Mouse (Mus musculus) liver, adult 2 months (tissue): ENCODE results near the gene Art4. TPM values are rescaled to one million over a fixed set of nuclear protein-coding genes. Genes with fewer than 3 reads are reported as not detected.

ENCODE experiments used
- DNase-seq: peaks from one replicate; pipeline ENCODE4 v3.0.0-alpha.2; 2011; ENCODE audit warnings: low read depth, low spot score; ENCODE audit errors: extremely low read depth
- H3K27ac ChIP-seq: fragments of 200-500 bp; replicated peaks from 2 replicates; pipeline ENCODE4 v1.5.1; 2012; ENCODE audit warnings: low read depth, mild to moderate bottlenecking, control low read depth, inconsistent platforms, low read length; ENCODE audit not compliant: insufficient read depth
- H3K27me3 ChIP-seq: fragments of 200-500 bp; 2 replicates; pipeline ENCODE4 v1.6.1; 2012; ENCODE audit warnings: mild to moderate bottlenecking, moderate library complexity, low read length, inconsistent platforms; ENCODE audit not compliant: control insufficient read depth, insufficient read depth
- H3K36me3 ChIP-seq: fragments of 200-500 bp; 2 replicates; pipeline ENCODE4 v1.6.1; 2012; ENCODE audit warnings: low read length, inconsistent platforms; ENCODE audit not compliant: control insufficient read depth, insufficient read depth
- H3K4me1 ChIP-seq: fragments of 200-500 bp; 2 replicates; pipeline ENCODE4 v1.6.1; 2011; ENCODE audit warnings: low read length; ENCODE audit not compliant: control insufficient read depth, insufficient read depth
- H3K4me3 ChIP-seq: fragments of 200-500 bp; 2 replicates; pipeline ENCODE4 v1.5.1; 2011; ENCODE audit warnings: low read depth, mild to moderate bottlenecking, control low read depth, low read length, moderate library complexity; ENCODE audit not compliant: insufficient read depth
- H3K79me2 ChIP-seq: fragments of 200-500 bp; 2 replicates; pipeline ENCODE4 v1.6.1; 2012; ENCODE audit warnings: inconsistent platforms, mild to moderate bottlenecking, low read length, moderate library complexity; ENCODE audit not compliant: control insufficient read depth, insufficient read depth
- H3K9ac ChIP-seq: fragments of 200-500 bp; 2 replicates; pipeline ENCODE4 v1.6.1; 2012; ENCODE audit warnings: low read depth, mild to moderate bottlenecking, control low read depth, inconsistent platforms, low read length
- CTCF ChIP-seq: fragments of 200-500 bp; IDR thresholded peaks from 2 replicates; pipeline ENCODE4 v1.5.1; 2011; ENCODE audit warnings: low read depth, low read length, control low read depth
- POLR2A ChIP-seq: fragments of 200-500 bp; IDR thresholded peaks from 2 replicates; pipeline ENCODE4 v1.6.1; 2011; ENCODE audit warnings: low read length, control low read depth; ENCODE audit not compliant: insufficient read depth; ENCODE audit errors: extremely low read depth
- WGBS: fragments of 180-500 bp; shearing (Covaris S2); methylation state at CpG from one replicate; pipeline ENCODE4 v1.1.7; 2018; 5-methylcytosine and 5-hydroxymethylcytosine counted together
- polyA plus RNA-seq: library from polyadenylated mRNA; depleted of rRNA; stranded (reverse); fragments of >200 nt; gene quantifications from 2 replicates; pipeline ENCODE4 v1.2.3, GENCODE M21; 2012
- total RNA-seq: library from RNA; depleted of rRNA; stranded (reverse); fragments of >200 nt; gene quantifications from 2 replicates; pipeline ENCODE4 v1.2.3, GENCODE M21; 2014

Art4 gene
- total and polyA plus RNA-seq, 2 experiments, result 0.93 to 1.8 TPM

- no peak overlapping the region for H3K27ac ChIP-seq
- H3K9ac ChIP-seq, result peak overlapping the region; percentile 60
- no peaks in the 10 kb centered on the region for H3K36me3 ChIP-seq
- peak; percentile 55 for DNase-seq
- TF ChIP-seq CTCF, result peak; percentile 31; the same call in 1 of the 2 replicates
- TF ChIP-seq POLR2A, result no peak
- H3K4me1 ChIP-seq, result no peaks in the 10 kb centered on the region
- no peak overlapping the region for H3K4me3 ChIP-seq
- 42% methylated on average over 9 of the region's 9 CpGs for WGBS
- no peaks in the 10 kb centered on the region for H3K79me2 ChIP-seq
- no peaks in the 10 kb centered on the region for H3K27me3 ChIP-seq
Observed at GRCm38 (mm10) chr6:136861020-136861419, 3.5 kb upstream of the Art4 start.

GRCm38 (mm10) chr6:136858420-136858819 lies 887 bp upstream of the Art4 start:
- H3K27ac ChIP-seq, result peak overlapping the region; percentile 45
- no peaks in the 10 kb centered on the region for H3K27me3 ChIP-seq
- no peak overlapping the region for H3K4me3 ChIP-seq
- no peaks in the 10 kb centered on the region for H3K36me3 ChIP-seq
- no peak for TF ChIP-seq POLR2A
- no peak for TF ChIP-seq CTCF
- H3K79me2 ChIP-seq, result no peaks in the 10 kb centered on the region
- H3K4me1 ChIP-seq, result no peaks in the 10 kb centered on the region
- WGBS, result 60% methylated on average over 8 of the region's 8 CpGs
- no peak for DNase-seq
- no peak overlapping the region for H3K9ac ChIP-seq

- Histone ChIP-seq H3K36me3 (no peaks in the 10 kb centered on the region), H3K4me3 (peak overlapping the region; percentile 44; the same call in 1 of the 2 replicates), H3K9ac (0 out of 2 replicates have a peak overlapping the region, but pooled peaks have one; percentile 23), H3K79me2 (no peaks in the 10 kb centered on the region), H3K27ac (peak overlapping the region; percentile 63), H3K4me1 (no peaks in the 10 kb centered on the region), H3K27me3 (no peaks in the 10 kb centered on the region)
- WGBS, result 26% methylated on average over 11 of the region's 11 CpGs
- peak; percentile 44 for DNase-seq
- no peak for TF ChIP-seq CTCF
- no peak for TF ChIP-seq POLR2A
Observed at GRCm38 (mm10) chr6:136857873-136858260, 334 bp upstream of the Art4 start.

GRCm38 (mm10) chr6:136856071-136856636 lies 1.4 kb downstream of the Art4 start:
- no peaks in the 10 kb centered on the region for H3K79me2 ChIP-seq
- no peaks in the 10 kb centered on the region for H3K36me3 ChIP-seq
- H3K9ac ChIP-seq, result peak overlapping the region; percentile 57; the same call in 1 of the 2 replicates
- TF ChIP-seq POLR2A (no peak), CTCF (no peak)
- 61% methylated on average over 14 of the region's 14 CpGs for WGBS
- no peaks in the 10 kb centered on the region for H3K4me1 ChIP-seq
- no peaks in the 10 kb centered on the region for H3K27me3 ChIP-seq
- DNase-seq, result no peak
- H3K27ac ChIP-seq, result peak overlapping the region; percentile 47
- H3K4me3 ChIP-seq, result peak overlapping the region; percentile 55

GRCm38 (mm10) chr6:136855183-136855582 lies 2.4 kb downstream of the Art4 start:
- no peak for DNase-seq
- no peak overlapping the region for H3K27ac ChIP-seq
- no peaks in the 10 kb centered on the region for H3K79me2 ChIP-seq
- no peaks in the 10 kb centered on the region for H3K4me1 ChIP-seq
- H3K4me3 ChIP-seq, result no peak overlapping the region
- 66% methylated on average over 2 of the region's 2 CpGs for WGBS
- TF ChIP-seq CTCF (no peak), POLR2A (no peak)
- H3K36me3 ChIP-seq, result no peaks in the 10 kb centered on the region
- H3K27me3 ChIP-seq, result no peaks in the 10 kb centered on the region
- H3K9ac ChIP-seq, result no peak overlapping the region

- H3K27ac ChIP-seq, result no peak overlapping the region
- H3K4me3 ChIP-seq, result no peak overlapping the region
- no peaks in the 10 kb centered on the region for H3K27me3 ChIP-seq
- TF ChIP-seq POLR2A (no peak), CTCF (no peak)
- no peaks in the 10 kb centered on the region for H3K4me1 ChIP-seq
- 84% methylated on average over 11 of the region's 11 CpGs for WGBS
- H3K9ac ChIP-seq, result no peak overlapping the region
- H3K79me2 ChIP-seq, result no peaks in the 10 kb centered on the region
- H3K36me3 ChIP-seq, result no peaks in the 10 kb centered on the region
- DNase-seq, result no peak
Observed at GRCm38 (mm10) chr6:136854361-136854781, 3.2 kb downstream of the Art4 start.
